Mouse (Mus musculus) heart, postnatal 14 days (tissue): ENCODE measurements around the gene Gjb3. TPM values are rescaled to one million over a fixed set of nuclear protein-coding genes. Genes with fewer than 3 reads are reported as not detected.

ENCODE experiments used
- DNase-seq, 2 experiments: peaks; one replicate each; pipeline ENCODE4 v3.0.0; 2021 to 2022
- intact Hi-C: fragments of 180-260 bp; cut with DNase I; formaldehyde crosslinking; loops from one replicate; pipeline ENCODE4 v1.15.1; 2025
- total RNA-seq, 2 experiments: library from RNA; stranded (reverse); gene quantifications; 2 replicates each; pipeline ENCODE4 v1.2.3; 2021

The Gjb3 gene
- total RNA-seq, 2 experiments from 2014 or later = 0.22 TPM; not detected in 1

GRCm38 (mm10) chr4:127341372-127341771, 10.7 kb upstream of the Gjb3 start:
- intact Hi-C loops = no loop called here
- DNase-seq = no peak

GRCm38 (mm10) chr4:127337668-127338067, 7.0 kb upstream of the Gjb3 start:
- intact Hi-C loops = no loop called here
- DNase-seq = no peak

- DNase-seq = no peak
- intact Hi-C loops = no loop called here
These were observed 4.3 kb upstream of the Gjb3 start for GRCm38 (mm10) chr4:127334870-127335504.

GRCm38 (mm10) chr4:127331171-127331570, 527 bp upstream of the Gjb3 start:
- intact Hi-C loops = no loop called here
- DNase-seq = no peak

- DNase-seq = no peak
- intact Hi-C loops = loop anchor here (10.0 kb wide), 2 partner anchors 205 to 275 kb away; partner anchors contain the start of gene Tmem35b
These were observed 893 bp downstream of the Gjb3 start for GRCm38 (mm10) chr4:127329751-127330150.

GRCm38 (mm10) chr4:127329046-127329445, 1.6 kb downstream of the Gjb3 start:
- intact Hi-C loops = loop anchor here (10.0 kb wide), 2 partner anchors 204 to 274 kb away; partner anchors contain the start of gene Tmem35b
- DNase-seq = no peak

- DNase-seq = no peak
- intact Hi-C loops = loop anchor here (10.0 kb wide), 2 partner anchors 204 to 274 kb away; partner anchors contain the start of gene Tmem35b
These were observed 2.3 kb downstream of the Gjb3 start for GRCm38 (mm10) chr4:127328378-127328777.

- intact Hi-C loops = loop anchor here (10.0 kb wide), 2 partner anchors 203 to 273 kb away; partner anchors contain the start of gene Tmem35b
- no peak for DNase-seq
These were observed 2.9 kb downstream of the Gjb3 start for GRCm38 (mm10) chr4:127327749-127328148.

GRCm38 (mm10) chr4:127327258-127327657, 3.4 kb downstream of the Gjb3 start:
- DNase-seq = no peak
- intact Hi-C loops = loop anchor here (10.0 kb wide), 2 partner anchors 202 to 272 kb away; partner anchors contain the start of gene Tmem35b

GRCm38 (mm10) chr4:127325276-127325675, 5.4 kb downstream of the Gjb3 start:
- no peak for DNase-seq
- intact Hi-C loops = loop anchor here (1.0 to 10.0 kb wide), 3 partner anchors 90 to 270 kb away; partner anchors contain the start of gene Tmem35b

- DNase-seq = peak; percentile 77 to 86
- intact Hi-C loops = loop anchor here (1.0 to 10.0 kb wide), 3 partner anchors 89 to 270 kb away; partner anchors contain the start of gene Tmem35b
These were observed 5.9 kb downstream of the Gjb3 start for GRCm38 (mm10) chr4:127324759-127325158.

- intact Hi-C loops = loop anchor here (10.0 kb wide), 2 partner anchors 199 to 269 kb away; partner anchors contain the start of gene Tmem35b
- DNase-seq = no peak
These were observed 6.3 kb downstream of the Gjb3 start for GRCm38 (mm10) chr4:127324296-127324695.

GRCm38 (mm10) chr4:127323651-127324050, 7.0 kb downstream of the Gjb3 start:
- DNase-seq = no peak
- intact Hi-C loops = loop anchor here (10.0 kb wide), 2 partner anchors 199 to 269 kb away; partner anchors contain the start of gene Tmem35b

GRCm38 (mm10) chr4:127319613-127320012, 11.0 kb downstream of the Gjb3 start:
- peak; percentile 70 to 88 for DNase-seq
- intact Hi-C loops = loop anchor here (1.0 to 10.0 kb wide), 3 partner anchors 69 to 265 kb away; partner anchors contain the start of gene Tmem35b

GRCm38 (mm10) chr4:127317143-127317542, 13.5 kb downstream of the Gjb3 start:
- DNase-seq = no peak
- intact Hi-C loops = no loop called here

GRCm38 (mm10) chr4:127315753-127316152, 14.9 kb downstream of the Gjb3 start:
- intact Hi-C loops = loop anchor here (2.0 kb wide), 1 partner anchor 37 kb away; no protein-coding TSS in a partner anchor
- DNase-seq = no peak

GRCm38 (mm10) chr4:127314585-127314984, 16.1 kb downstream of the Gjb3 start:
- intact Hi-C loops = loop anchor here (2.0 kb wide), 1 partner anchor 36 kb away; no protein-coding TSS in a partner anchor
- no peak for DNase-seq

- intact Hi-C loops = loop anchor here (2.0 kb wide), 1 partner anchor 35 kb away; no protein-coding TSS in a partner anchor
- DNase-seq = peak; percentile 86 to 87
These were observed 16.8 kb downstream of the Gjb3 start, which contains the start of gene Gja4 for GRCm38 (mm10) chr4:127313861-127314260. Gja4 (minus strand) TSS chr4:127314039.

- intact Hi-C loops = no loop called here
- no peak for DNase-seq
These were observed 18.3 kb downstream of the Gjb3 start for GRCm38 (mm10) chr4:127312349-127312748.

- intact Hi-C loops = no loop called here
These were observed 19.1 kb downstream of the Gjb3 start for GRCm38 (mm10) chr4:127311561-127311960.

GRCm38 (mm10) chr4:127306915-127307314, 23.7 kb downstream of the Gjb3 start:
- no peak for DNase-seq
- intact Hi-C loops = no loop called here

More at GRCm38 (mm10) chr4:127311561-127311960, 19.1 kb downstream of the Gjb3 start:
- DNase-seq = no peak
